Mouse (Mus musculus) myocyte (in vitro differentiated cells): ENCODE measurements around the gene Trim17. TPM values are rescaled to one million over a fixed set of nuclear protein-coding genes. Genes with fewer than 3 reads are reported as not detected.

ENCODE experiments used
- H3K27me3 ChIP-seq: one replicate; pipeline ENCODE4 v1.6.1; 2011; ENCODE audit not compliant: control insufficient read depth, insufficient read depth, insufficient read length
- H3K36me3 ChIP-seq: one replicate; pipeline ENCODE4 v1.6.1; 2011; ENCODE audit not compliant: control insufficient read depth, insufficient read depth
- H3K4me2 ChIP-seq: one replicate; pipeline ENCODE4 v1.6.1; 2011; ENCODE audit warnings: low read depth, control low read depth
- H3K4me3 ChIP-seq: one replicate; pipeline ENCODE4 v1.5.1; 2011; ENCODE audit warnings: mild to moderate bottlenecking, control low read depth, moderate library complexity
- H3K79me2 ChIP-seq: one replicate; pipeline ENCODE4 v1.6.1; 2011; ENCODE audit not compliant: control insufficient read depth, insufficient read depth
- H3ac ChIP-seq: one replicate; pipeline ENCODE4 v1.6.1; 2011; ENCODE audit not compliant: control insufficient read depth, insufficient read length
- CEBPB ChIP-seq: IDR thresholded peaks from 2 replicates; pipeline ENCODE4 v1.6.1; 2011; ENCODE audit warnings: mild to moderate bottlenecking, moderate library complexity; ENCODE audit not compliant: poor library complexity, insufficient read depth, severe bottlenecking
- E2F4 ChIP-seq: IDR thresholded peaks from one replicate; pipeline ENCODE4 v1.6.1; 2011; ENCODE audit warnings: mild to moderate bottlenecking, control low read depth, moderate library complexity; ENCODE audit not compliant: insufficient read depth
- MAX ChIP-seq: IDR thresholded peaks from one replicate; pipeline ENCODE4 v1.6.1; 2011; ENCODE audit warnings: low read depth, mild to moderate bottlenecking, control low read depth
- MYOD1 ChIP-seq, 3 experiments: IDR thresholded peaks; one replicate each; pipeline ENCODE4 v1.6.1; 2011; ENCODE audit warnings: control low read depth in 2 of 3, low read depth in 2 of 3, mild to moderate bottlenecking in 2 of 3, moderate library complexity in 1 of 3; ENCODE audit not compliant: insufficient read length in 2 of 3, control insufficient read depth in 1 of 3
- MYOG ChIP-seq, 3 experiments: IDR thresholded peaks; one replicate each; pipeline ENCODE4 v1.6.1; 2011; ENCODE audit warnings: control low read depth in 2 of 3, low read depth in 2 of 3, mild to moderate bottlenecking in 2 of 3; ENCODE audit not compliant: insufficient read length in 2 of 3, control insufficient read depth in 1 of 3, insufficient read depth in 1 of 3
- POLR2A ChIP-seq: IDR thresholded peaks from one replicate; pipeline ENCODE4 v1.6.1; 2011; ENCODE audit warnings: low read depth, mild to moderate bottlenecking, control low read depth, moderate library complexity; ENCODE audit not compliant: insufficient read length
- POLR2AphosphoS2 ChIP-seq: IDR thresholded peaks from one replicate; pipeline ENCODE4 v1.6.1; 2011; ENCODE audit warnings: low read depth, control low read depth; ENCODE audit not compliant: insufficient read length
- REST ChIP-seq: IDR thresholded peaks from one replicate; pipeline ENCODE4 v1.6.1; 2011; ENCODE audit warnings: mild to moderate bottlenecking, control low read depth, moderate library complexity; ENCODE audit not compliant: insufficient read depth, insufficient read length
- SRF ChIP-seq: IDR thresholded peaks from one replicate; pipeline ENCODE4 v1.6.1; 2011; ENCODE audit warnings: low read depth; ENCODE audit not compliant: control insufficient read depth, insufficient read length
- TCF12 ChIP-seq: IDR thresholded peaks from one replicate; pipeline ENCODE4 v1.6.1; 2011; ENCODE audit warnings: mild to moderate bottlenecking, control low read depth; ENCODE audit not compliant: poor library complexity, insufficient read depth, severe bottlenecking
- TCF3 ChIP-seq: IDR thresholded peaks from one replicate; pipeline ENCODE4 v1.6.1; 2011; ENCODE audit warnings: low read depth, control low read depth; ENCODE audit not compliant: insufficient read length
- USF1 ChIP-seq: IDR thresholded peaks from one replicate; pipeline ENCODE4 v1.6.1; 2011; ENCODE audit warnings: low read depth, mild to moderate bottlenecking, control low read depth, moderate library complexity
- polyA plus RNA-seq: library from polyadenylated mRNA; unstranded; fragments of >200 nt; fragmentation: generic; extraction: Trizol; gene quantifications from one replicate; pipeline ENCODE4 v1.2.1, GENCODE M21; 2012; ENCODE audit warnings: missing spikeins

Trim17 gene
- polyA plus RNA-seq, 1 experiment: 0.64 TPM

- no peaks in the 10 kb centered on the region for H3K79me2 ChIP-seq
- no peak overlapping the region for H3ac ChIP-seq
- no peaks in the 10 kb centered on the region for H3K36me3 ChIP-seq
- no peak overlapping the region for H3K4me3 ChIP-seq
- no peak for TF ChIP-seq CEBPB
- no peak for TF ChIP-seq E2F4
- no peak overlapping the region for H3K4me2 ChIP-seq
- H3K27me3 ChIP-seq: peaks cover 14% of the 10 kb centered on the region
Observed at GRCm38 (mm10) chr11:58916879-58917744, 37.4 kb upstream of the Trim17 start.

DNA sequence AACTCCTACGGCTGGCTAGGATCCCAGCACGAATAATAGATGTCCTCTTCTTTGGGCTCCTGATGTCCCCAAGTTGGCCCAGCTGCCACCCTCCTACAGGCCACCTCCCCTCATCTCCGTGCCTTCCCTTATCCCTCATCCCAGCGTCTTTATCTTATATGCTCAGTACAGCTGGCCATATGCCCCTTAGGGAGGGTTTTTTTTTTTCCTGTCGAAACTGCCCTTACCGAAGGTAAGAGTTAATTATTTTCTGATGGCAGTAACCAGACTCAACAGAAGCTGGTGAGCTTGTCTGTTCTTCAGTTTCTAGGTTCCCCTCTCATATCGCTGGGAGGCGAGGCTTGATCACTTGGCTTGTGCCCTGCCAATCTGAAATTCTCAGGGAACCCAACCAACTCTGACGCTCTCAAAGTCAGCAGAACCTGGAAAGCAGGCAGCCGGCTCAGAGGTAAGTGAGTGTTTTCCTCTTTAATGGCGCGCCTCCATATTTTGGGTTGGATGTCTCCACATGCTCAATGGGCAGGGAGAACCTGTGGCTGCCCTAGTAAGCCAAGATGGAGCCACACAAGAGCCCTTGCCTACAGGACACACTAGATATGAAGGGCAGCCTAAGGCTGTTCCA, 36.6 kb upstream of the Trim17 start, which contains the start of gene Btnl10:
Btnl10 (plus strand) TSS at position 164 of the 622 bp plus-strand sequence.
- TF ChIP-seq E2F4 (no peak), TCF3 (no peak), REST (no peak), MAX (no peak)
- Histone ChIP-seq H3K79me2 (no peaks in the 10 kb centered on the region), H3K4me3 (no peak within 1 kb of the TSS), H3ac (no peak within 1 kb of the TSS), H3K27me3 (peaks cover 20% of the 10 kb centered on the region), H3K36me3 (no peaks in the 10 kb centered on the region), H3K4me2 (no peak within 1 kb of the TSS)

DNA sequence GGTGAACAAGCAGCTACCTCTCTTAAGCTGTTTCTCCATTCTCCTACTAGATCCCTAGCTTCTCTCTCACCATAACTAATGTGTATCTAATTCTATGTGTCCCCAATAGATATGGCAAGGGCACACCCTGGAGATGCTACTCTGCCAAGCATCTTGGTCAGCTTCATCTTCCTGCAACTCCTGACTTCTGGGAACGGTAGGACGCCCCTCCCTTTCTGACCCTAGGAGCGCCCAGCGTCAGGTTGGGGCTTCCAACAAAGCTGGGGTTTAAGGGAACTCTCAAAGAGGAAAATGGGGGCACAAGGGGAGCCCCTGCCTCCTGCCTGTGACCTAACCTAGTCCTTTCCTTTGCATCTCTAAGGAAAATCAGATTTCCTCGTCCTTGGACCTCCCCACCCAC, 35.7 kb upstream of the Trim17 start:
- TF ChIP-seq POLR2A (no peak), SRF (no peak), POLR2AphosphoS2 (no peak), MAX (no peak), TCF12 (no peak), MYOG (IDR thresholded peaks at IDR 0.05; ENCODE audit: control insufficient read depth in 1 of 3, insufficient read depth in 1 of 3, insufficient read length in 2 of 3, low read depth in 2 of 3) (no peak), REST (no peak), TCF3 (no peak), MYOD1 (IDR thresholded peaks at IDR 0.05; ENCODE audit: control insufficient read depth in 1 of 3, insufficient read length in 2 of 3, low read depth in 2 of 3) (no peak), CEBPB (no peak), USF1 (no peak), E2F4 (no peak)
- Histone ChIP-seq H3K36me3 (no peaks in the 10 kb centered on the region), H3K4me2 (no peak overlapping the region), H3ac (no peak overlapping the region), H3K27me3 (peaks cover 26% of the 10 kb centered on the region), H3K79me2 (no peaks in the 10 kb centered on the region), H3K4me3 (no peak overlapping the region)

DNA sequence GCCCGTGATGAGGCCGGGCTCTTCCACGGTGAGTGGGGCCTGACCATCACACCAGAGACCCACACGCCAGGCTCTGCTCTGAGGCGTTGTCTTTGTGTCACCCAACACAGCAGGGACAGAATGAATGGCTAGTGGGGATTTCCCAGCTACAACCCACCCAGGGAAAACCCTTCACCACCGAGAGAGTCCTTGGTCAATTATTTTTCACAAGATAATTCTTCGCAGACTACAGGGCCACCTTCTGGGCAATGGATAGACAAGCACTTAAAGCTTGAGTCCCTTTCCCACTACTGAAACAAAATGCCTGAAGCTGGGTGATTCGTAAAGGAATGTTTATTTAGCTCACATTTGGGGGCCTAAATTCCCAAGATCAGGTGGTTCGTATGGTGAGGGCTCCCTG, 32.1 kb upstream of the Trim17 start:
- no peaks in the 10 kb centered on the region for H3K36me3 ChIP-seq
- no peak overlapping the region for H3K4me2 ChIP-seq
- no peak overlapping the region for H3K4me3 ChIP-seq
- peaks cover 26% of the 10 kb centered on the region for H3K27me3 ChIP-seq
- no peak for TF ChIP-seq MAX
- TF ChIP-seq CEBPB: no peak
- TF ChIP-seq MYOG (IDR thresholded peaks at IDR 0.05; ENCODE audit: control insufficient read depth in 1 of 3, insufficient read depth in 1 of 3, insufficient read length in 2 of 3, low read depth in 2 of 3): no peak
- no peak for TF ChIP-seq TCF3
- TF ChIP-seq USF1: no peak
- no peak overlapping the region for H3ac ChIP-seq
- no peaks in the 10 kb centered on the region for H3K79me2 ChIP-seq

GRCm38 (mm10) chr11:58926651-58927050, 27.8 kb upstream of the Trim17 start:
- no peak overlapping the region for H3ac ChIP-seq
- TF ChIP-seq REST (no peak), TCF3 (no peak), E2F4 (no peak), MYOD1 (IDR thresholded peaks at IDR 0.05; ENCODE audit: control insufficient read depth in 1 of 3, insufficient read length in 2 of 3, low read depth in 2 of 3) (no peak), MYOG (IDR thresholded peaks at IDR 0.05; ENCODE audit: control insufficient read depth in 1 of 3, insufficient read depth in 1 of 3, insufficient read length in 2 of 3, low read depth in 2 of 3) (no peak), USF1 (no peak)
- no peaks in the 10 kb centered on the region for H3K79me2 ChIP-seq
- peaks cover 12% of the 10 kb centered on the region for H3K27me3 ChIP-seq
- H3K4me2 ChIP-seq: no peak overlapping the region
- H3K36me3 ChIP-seq: no peaks in the 10 kb centered on the region
- H3K4me3 ChIP-seq: no peak overlapping the region
